Mouse (Mus musculus) heart, adult 18-20 months (tissue): ENCODE data around the gene Tmem132b. TPM values are rescaled to one million over a fixed set of nuclear protein-coding genes. Genes with fewer than 3 reads are reported as not detected.

Source experiments
- DNase-seq, 2 experiments: peaks; one replicate each; pipeline ENCODE4 v3.0.0; 2021 to 2022; ENCODE audit warnings: mixed read lengths in 1 of 2
- total RNA-seq, 2 experiments: library from RNA; stranded (reverse); gene quantifications; 2 replicates each; pipeline ENCODE4 v1.2.3; 2021

The Tmem132b gene
- total RNA-seq, 2 experiments from 2014 or later = not detected

DNA sequence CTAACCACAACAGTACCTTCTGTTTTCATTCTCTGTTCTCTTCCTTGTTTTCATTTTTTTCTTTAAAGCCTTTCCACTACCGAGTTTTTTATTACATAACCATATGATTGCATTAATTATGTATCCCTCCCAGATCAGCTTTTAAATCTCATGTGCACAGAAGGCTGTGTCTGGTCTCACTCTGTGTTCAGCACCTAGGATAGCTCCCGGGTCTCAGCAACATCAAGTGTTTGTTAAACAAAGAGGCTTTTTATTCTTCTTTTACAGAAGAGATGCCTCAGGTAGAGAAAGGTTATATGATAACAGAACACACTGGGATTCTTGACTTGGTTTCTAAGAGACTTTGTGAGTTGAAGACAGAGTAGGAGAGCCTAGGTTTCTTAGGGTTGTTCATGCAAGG is 241.2 kb downstream of the Tmem132b start:
- DNase-seq = no peak

DNA sequence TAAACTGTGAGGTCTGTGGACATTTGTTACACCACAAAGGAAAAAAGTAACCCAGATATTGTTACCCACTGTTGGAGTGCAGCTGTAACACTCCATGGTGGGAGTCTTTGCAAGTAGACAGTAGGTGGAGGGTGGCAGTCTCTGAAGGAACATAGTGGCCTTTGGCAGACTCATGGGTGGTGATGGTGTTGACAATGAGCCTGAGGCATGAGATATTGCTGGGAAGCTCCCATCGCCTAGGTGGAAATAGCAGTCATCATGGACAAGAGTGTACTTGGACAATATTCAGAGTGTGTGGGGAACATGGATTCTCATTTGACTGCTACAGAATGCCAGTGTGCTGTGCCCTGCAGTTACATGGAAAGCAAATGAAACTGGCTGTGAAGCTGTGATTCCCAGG is 248.8 kb downstream of the Tmem132b start:
- DNase-seq = no peak

- no peak for DNase-seq
Measured at GRCm38 (mm10) chr5:125792643-125793042, 261.1 kb downstream of the Tmem132b start.

DNA sequence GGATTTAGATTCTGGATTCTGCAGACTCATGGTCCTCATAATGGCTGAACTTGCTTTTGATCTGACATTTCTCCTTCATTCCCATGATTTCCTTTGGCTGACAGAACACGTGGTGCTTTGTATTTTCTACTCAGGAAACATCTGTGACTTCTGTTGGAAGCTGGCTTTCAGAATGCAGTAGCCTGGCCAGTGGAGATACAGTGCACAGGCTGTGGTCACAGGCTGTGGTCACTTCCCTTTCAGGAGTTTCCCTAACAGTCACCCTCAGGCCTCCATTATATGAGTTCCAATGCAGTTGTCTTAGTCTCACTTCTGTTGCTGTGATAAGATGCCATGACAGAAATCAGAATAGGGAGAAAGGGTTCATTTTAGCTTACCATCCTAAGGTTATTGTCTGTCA is 262.7 kb downstream of the Tmem132b start:
- DNase-seq = peak in 1 of 2 experiments; percentile 1

DNA sequence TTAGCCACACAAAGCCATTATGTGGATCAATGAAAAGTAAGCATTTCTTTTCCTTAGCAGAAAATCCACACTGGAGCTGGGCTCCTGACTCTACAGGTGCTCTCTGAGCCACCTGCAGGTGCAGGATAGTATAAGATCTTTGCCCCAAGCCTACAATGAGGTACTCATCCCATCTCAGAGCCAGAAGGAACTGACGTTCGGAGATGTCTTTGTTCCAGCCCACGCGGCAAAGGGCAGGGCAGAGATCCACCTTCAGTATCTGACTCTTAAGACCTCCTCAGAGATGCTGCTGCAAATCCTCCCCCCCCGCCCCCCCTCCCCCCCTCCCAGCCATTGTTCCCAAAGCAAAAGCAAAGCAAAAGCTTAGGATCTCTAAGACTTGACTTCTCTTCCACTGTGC is 268.0 kb downstream of the Tmem132b start:
- no peak for DNase-seq

- DNase-seq = no peak
Measured at GRCm38 (mm10) chr5:125800025-125800424, 268.5 kb downstream of the Tmem132b start.

DNA sequence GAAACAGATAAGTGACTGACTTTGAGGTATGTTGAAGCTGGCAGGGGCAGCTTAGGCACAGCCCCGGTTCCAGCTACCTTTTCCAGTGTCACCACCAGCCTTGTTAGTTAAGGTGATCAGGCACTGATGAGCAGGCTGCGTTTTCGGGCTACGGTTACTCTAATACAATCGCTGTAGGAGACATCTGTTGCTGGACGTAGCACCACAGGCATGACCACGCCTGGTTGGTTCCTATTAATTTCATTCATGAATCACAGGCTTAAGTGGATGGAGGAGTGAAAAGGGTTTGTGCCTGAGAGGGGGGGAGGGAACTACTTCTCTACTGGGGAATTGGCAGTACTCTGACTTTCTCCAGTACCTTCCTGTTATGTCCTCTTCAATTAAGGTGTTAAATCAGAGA is 271.2 kb downstream of the Tmem132b start:
- no peak for DNase-seq

DNA sequence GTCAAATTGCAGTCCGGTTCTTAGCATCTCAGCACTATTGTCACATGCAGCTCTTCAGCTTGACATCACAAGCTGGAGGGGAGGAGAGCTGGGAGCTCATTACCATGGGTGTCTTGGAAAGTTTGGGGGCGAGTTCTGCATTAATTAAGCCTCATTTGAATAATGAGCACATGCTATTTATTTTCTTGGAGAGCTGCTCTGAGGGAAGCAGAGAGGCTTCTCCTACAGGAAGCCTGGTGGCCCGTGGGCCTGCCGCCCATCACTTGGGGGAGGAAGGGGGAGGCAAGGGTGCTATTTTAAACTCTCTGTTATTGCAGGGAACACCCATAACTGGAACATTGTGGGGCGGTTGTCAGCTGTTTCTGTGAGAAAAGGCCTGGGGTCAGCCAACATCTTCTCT is 273.8 kb downstream of the Tmem132b start:
- peak in 1 of 2 experiments; percentile 0 for DNase-seq

GRCm38 (mm10) chr5:125807861-125808260 is 276.3 kb downstream of the Tmem132b start:
- DNase-seq = no peak

- DNase-seq = no peak
Measured at GRCm38 (mm10) chr5:125829342-125829741, 297.8 kb downstream of the Tmem132b start.

DNA sequence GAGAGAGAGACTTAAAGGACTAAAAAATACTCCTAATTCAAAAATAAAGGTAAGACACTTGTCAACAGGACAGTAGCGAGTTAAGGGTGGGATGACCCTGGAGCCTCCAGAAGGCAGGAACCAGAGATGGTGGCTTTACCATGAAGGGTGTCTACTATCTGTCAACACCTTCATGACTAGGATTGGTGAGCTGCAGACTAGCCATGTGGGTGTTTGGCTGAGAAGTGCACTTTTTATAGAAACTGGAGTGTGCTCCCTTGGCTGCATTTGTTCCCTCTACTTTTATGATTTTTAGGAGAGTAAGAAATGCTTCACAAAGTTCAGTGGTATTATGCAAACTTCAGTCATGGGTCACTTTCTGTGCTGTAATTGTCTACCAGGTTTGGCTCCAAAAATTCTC is 304.3 kb downstream of the Tmem132b start:
- DNase-seq = no peak

DNA sequence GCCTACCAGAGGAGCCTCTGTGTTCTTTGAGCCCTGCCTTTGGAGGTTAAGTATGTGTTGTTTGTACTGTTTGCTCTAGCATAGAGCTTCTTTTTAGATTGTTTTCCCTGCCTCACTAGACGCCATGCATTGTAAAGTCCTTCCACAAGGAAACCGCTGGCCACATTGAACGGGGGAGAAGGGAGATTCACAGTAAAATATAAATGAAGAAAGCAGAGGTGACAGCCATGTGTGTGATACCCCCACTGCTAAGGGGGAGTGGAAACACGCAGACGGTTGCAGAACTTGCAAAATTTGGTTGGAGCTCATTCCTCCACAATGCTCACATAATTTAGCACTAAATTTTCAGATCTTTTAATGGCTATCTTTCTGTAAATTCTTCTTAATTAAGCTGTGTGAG is 305.2 kb downstream of the Tmem132b start:
- DNase-seq = no peak

Other genes starting within 250 kb of the Tmem132b start
- gene Scarb1, start 190.7 kb upstream of the Tmem132b start, total RNA-seq = 10 to 100 TPM; 26.6 to 34.7 TPM
- under 1 TPM in 1 of 2 experiments, not detected in 1; 0.23 TPM for gene Gm10382, start 142.5 kb upstream of the Tmem132b start, total RNA-seq
- gene Ubc, start 141.6 kb upstream of the Tmem132b start, total RNA-seq = 1,000 to 10,000 TPM; 1,625 to 1,638 TPM
- 10 to 100 TPM; 13.4 to 14.1 TPM for gene Dhx37, start 97.7 kb upstream of the Tmem132b start, total RNA-seq
- 10 to 100 TPM; 50.9 to 54.5 TPM for gene Bri3bp, start 90.2 kb upstream of the Tmem132b start, total RNA-seq
- 1 to 10 TPM; 4.9 to 9.9 TPM for gene Aacs, start 56.0 kb upstream of the Tmem132b start, total RNA-seq